Mouse (Mus musculus): ENCODE results near the gene Gm10961.

DNA sequence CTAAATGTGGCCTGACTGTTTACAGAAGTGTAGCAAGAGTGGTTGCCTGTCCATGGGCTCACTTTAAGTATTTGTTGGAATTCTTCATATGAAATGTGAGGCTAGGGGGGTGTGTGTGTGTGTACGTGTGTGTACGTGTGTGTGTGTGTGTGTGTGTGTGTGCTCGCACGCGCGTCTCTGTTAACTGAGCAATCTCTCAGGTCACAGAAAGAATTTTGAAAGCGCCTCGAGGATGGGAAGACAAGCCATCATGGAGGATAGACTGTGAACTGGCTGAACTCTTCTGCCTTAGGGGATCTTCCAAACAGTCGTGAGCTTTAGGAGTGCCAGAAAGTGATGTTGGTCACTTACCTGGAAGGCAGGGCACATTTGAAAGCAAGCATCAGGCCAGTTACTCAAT is 2.8 kb downstream of the Gm10961 start:
- no peak for TF ChIP-seq POLR2A (IDR thresholded peaks at IDR 0.05; ENCODE audit: extremely low read depth, insufficient read depth, low read length)
- no peak for TF ChIP-seq CTCF (IDR thresholded peaks at IDR 0.05; ENCODE audit: low read depth, low read length)

Data from liver, adult 2 months (tissue).